Comparison of ENCODE assay signal across 30 mouse cellular contexts in the genomic region with DNA sequence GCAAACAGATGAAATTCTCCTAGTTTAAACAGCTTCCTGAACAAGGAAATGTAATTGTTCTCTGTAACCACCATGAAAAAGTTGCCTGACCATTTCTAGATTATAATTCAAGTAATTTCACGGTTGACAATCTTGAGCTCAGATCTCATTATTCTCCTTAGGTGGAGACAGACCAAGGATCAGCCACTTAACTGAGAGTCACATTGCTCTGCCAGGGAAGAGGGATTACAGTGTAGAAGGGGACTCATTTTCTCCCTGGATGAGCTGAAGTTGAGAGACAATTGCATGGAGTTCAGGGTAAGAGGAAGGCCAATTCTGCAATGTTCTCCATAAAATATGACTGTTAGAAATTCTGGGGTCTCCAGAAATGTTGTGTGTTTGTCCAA. TPM values are rescaled to one million over a fixed set of nuclear protein-coding genes. Genes with fewer than 3 reads are reported as not detected.
DNase-seq lines count a peak whose midpoint lies in the region; ATAC-seq and TF ChIP-seq lines count a peak whose summit lies in the region.
"Had no signal": no experiment of that assay in that cellular context is flagged by ENCODE, and none has a peak within 500 bp of the region (broad histone marks: within the 10 kb centered on the region; RNA-seq: fewer than 3 reads in every experiment).

No protein-coding gene starts in this region.

- TF ChIP-seq CTCF in cerebellum, adult 2 months (IDR thresholded peaks at IDR 0.05; ENCODE audit: borderline replicate concordance, insufficient read depth, low read depth, low read length): no peak

- H3K36me3 ChIP-seq in hindbrain, embryonic 16.5 days (ENCODE audit: control insufficient read depth, insufficient read depth, low read length): no peaks in the 10 kb centered on the region
- H3K36me3 ChIP-seq in hindbrain, embryonic 11.5 days (ENCODE audit: control insufficient read depth, insufficient read depth, low read length): no peaks in the 10 kb centered on the region
- no peaks in the 10 kb centered on the region for H3K36me3 ChIP-seq in kidney, embryonic 15.5 days
- H3K36me3 ChIP-seq: embryonic facial prominence, embryonic 10.5 days; embryonic facial prominence, embryonic 13.5 days; forebrain, embryonic 12.5 days; forebrain, embryonic 15.5 days; G1E; heart, embryonic 12.5 days; heart, embryonic 15.5 days; hindbrain, embryonic 10.5 days; hindbrain, embryonic 15.5 days had no signal

- no peak for TF ChIP-seq POLR2A in cerebellum, adult 2 months (IDR thresholded peaks at IDR 0.05; ENCODE audit: borderline replicate concordance, insufficient read depth, low read length)

- no peak overlapping the region for H3K4me2 ChIP-seq in hindbrain, embryonic 16.5 days (ENCODE audit: low read length)
- H3K4me2 ChIP-seq in hindbrain, embryonic 11.5 days (replicated peaks; ENCODE audit: low read depth, low read length): no peak overlapping the region
- H3K4me2 ChIP-seq in kidney, embryonic 15.5 days: no peak overlapping the region
- H3K4me2 ChIP-seq: embryonic facial prominence, embryonic 13.5 days; forebrain, embryonic 12.5 days; forebrain, embryonic 15.5 days; heart, embryonic 12.5 days; heart, embryonic 15.5 days; hindbrain, embryonic 15.5 days had no signal

- H3K27ac ChIP-seq in cerebellum, adult 2 months (ENCODE audit: insufficient read depth, low read length): peak overlapping the region; percentile 41; the same call in 1 of the 2 replicates
- H3K27ac ChIP-seq in hindbrain, embryonic 16.5 days (ENCODE audit: low read depth, low read length): no peak overlapping the region
- no peak overlapping the region for H3K27ac ChIP-seq in hindbrain, embryonic 11.5 days (ENCODE audit: low read depth, low read length)
- H3K27ac ChIP-seq in kidney, embryonic 15.5 days: peak overlapping the region; percentile 28; the same call in 1 of the 2 replicates
- H3K27ac ChIP-seq: embryonic facial prominence, embryonic 10.5 days; embryonic facial prominence, embryonic 13.5 days; forebrain, embryonic 12.5 days; heart, embryonic 15.5 days; hindbrain, embryonic 10.5 days; hindbrain, embryonic 15.5 days had no signal

- H3K9ac ChIP-seq in hindbrain, embryonic 16.5 days (ENCODE audit: low read depth, low read length): no peak overlapping the region
- H3K9ac ChIP-seq in hindbrain, embryonic 11.5 days (ENCODE audit: low read depth, low read length): no peak overlapping the region
- H3K9ac ChIP-seq in kidney, embryonic 15.5 days: no peak overlapping the region
- H3K9ac ChIP-seq: embryonic facial prominence, embryonic 13.5 days; forebrain, embryonic 12.5 days; forebrain, embryonic 15.5 days; heart, embryonic 12.5 days; heart, embryonic 15.5 days; hindbrain, embryonic 15.5 days had no signal

- 20% methylated on average over 1 of the region's 1 CpGs for WGBS in cerebellum, adult 2 months
- WGBS in hindbrain, embryonic 16.5 days: 81% methylated on average over 1 of the region's 1 CpGs
- 84% methylated on average over 1 of the region's 1 CpGs for whole genome bisulfite sequencing in hindbrain, embryonic 11.5 days
- WGBS in kidney, embryonic 15.5 days: 63% methylated on average over 1 of the region's 1 CpGs

- ATAC-seq in hindbrain, embryonic 16.5 days: peak; percentile 50; the same call in 1 of the 2 replicates
- no peak for ATAC-seq in hindbrain, embryonic 11.5 days (ENCODE audit: low FRiP score)
- no peak for ATAC-seq in kidney, embryonic 15.5 days (replicated peaks; ENCODE audit: low FRiP score)
- ATAC-seq: inflammation-experienced regulatory T-cells, adult 6 months; intestine, embryonic 16.5 days had no signal

- no peaks in the 10 kb centered on the region for H3K27me3 ChIP-seq in cerebellum, adult 2 months (ENCODE audit: control insufficient read depth, insufficient read depth, low read length)
- H3K27me3 ChIP-seq in hindbrain, embryonic 16.5 days (replicated peaks; ENCODE audit: control insufficient read depth, insufficient read depth, low read length): no peaks in the 10 kb centered on the region
- no peaks in the 10 kb centered on the region for H3K27me3 ChIP-seq in hindbrain, embryonic 11.5 days (ENCODE audit: control insufficient read depth, insufficient read depth, low read length)
- no peaks in the 10 kb centered on the region for H3K27me3 ChIP-seq in kidney, embryonic 15.5 days
- H3K27me3 ChIP-seq: CH12.LX; embryonic facial prominence, embryonic 13.5 days; forebrain, embryonic 12.5 days; forebrain, embryonic 15.5 days; heart, embryonic 12.5 days; heart, embryonic 15.5 days; hindbrain, embryonic 15.5 days; Patski had no signal

- no peak for DNase-seq in cerebellum, adult 2 months
- DNase-seq in cerebellum, postnatal 25 days: no peak
- no peak for DNase-seq in hindbrain, embryonic 11.5 days (ENCODE audit: low spot score)
- DNase-seq in kidney, postnatal 36 days: no peak
- DNase-seq: adrenal gland, postnatal 10 days; adrenal gland, postnatal 36 days; B cell, adult 2 months; embryo, embryonic 11 days; gastrocnemius, postnatal 25 days; heart, adult 18-20 months; heart, postnatal 10 days; heart, postnatal 36 days had no signal

- H3K4me3 ChIP-seq in cerebellum, adult 2 months (replicated peaks; ENCODE audit: insufficient read depth, low read depth, low read length): no peak overlapping the region
- H3K4me3 ChIP-seq in hindbrain, embryonic 16.5 days (ENCODE audit: low read length): no peak overlapping the region
- H3K4me3 ChIP-seq in hindbrain, embryonic 11.5 days (ENCODE audit: low read depth, low read length): no peak overlapping the region
- no peak overlapping the region for H3K4me3 ChIP-seq in kidney, embryonic 15.5 days (replicated peaks)
- H3K4me3 ChIP-seq: embryonic facial prominence, embryonic 10.5 days; embryonic facial prominence, embryonic 13.5 days; erythroblast, embryonic 14.5 days; forebrain, embryonic 12.5 days; forebrain, embryonic 15.5 days; heart, embryonic 12.5 days; heart, embryonic 15.5 days; hindbrain, embryonic 10.5 days; hindbrain, embryonic 15.5 days had no signal

- H3K9me3 ChIP-seq in hindbrain, embryonic 16.5 days (ENCODE audit: control insufficient read depth, low read length): no peaks in the 10 kb centered on the region
- H3K9me3 ChIP-seq in hindbrain, embryonic 11.5 days (ENCODE audit: control insufficient read depth, low read length): no peaks in the 10 kb centered on the region
- H3K9me3 ChIP-seq in kidney, embryonic 15.5 days (replicated peaks): no peaks in the 10 kb centered on the region; the same call in 1 of the 2 replicates
- H3K9me3 ChIP-seq: embryonic facial prominence, embryonic 13.5 days; forebrain, embryonic 15.5 days; G1E; heart, embryonic 12.5 days; heart, embryonic 15.5 days; hindbrain, embryonic 15.5 days had no signal

- peaks cover 9% of the 10 kb centered on the region for H3K4me1 ChIP-seq in cerebellum, adult 2 months (ENCODE audit: control insufficient read depth, insufficient read depth, low read length)
- H3K4me1 ChIP-seq in hindbrain, embryonic 16.5 days (ENCODE audit: control insufficient read depth, insufficient read depth, low read depth, low read length): no peaks in the 10 kb centered on the region
- no peaks in the 10 kb centered on the region for H3K4me1 ChIP-seq in hindbrain, embryonic 11.5 days (replicated peaks; ENCODE audit: control insufficient read depth, insufficient read depth, low read length)
- H3K4me1 ChIP-seq in kidney, embryonic 15.5 days: no peaks in the 10 kb centered on the region
- H3K4me1 ChIP-seq: embryonic facial prominence, embryonic 10.5 days; embryonic facial prominence, embryonic 13.5 days; forebrain, embryonic 12.5 days; forebrain, embryonic 15.5 days; hindbrain, embryonic 10.5 days; hindbrain, embryonic 15.5 days had no signal

RNA-seq across cellular contexts. Expression of gene H60c, which starts 41.2 kb away (rescaled TPM):
- not detected in 2 replicates for polyA plus RNA-seq in cerebellum, adult 2 months (2012; rRNA removed)
- not detected in 2 replicates for polyA plus RNA-seq in hindbrain, embryonic 16.5 days (2015; fragmentation: Nextera tagmentation; extraction: Ambion mirVana)
- not detected in 2 replicates for polyA plus RNA-seq in hindbrain, embryonic 11.5 days (2014; fragmentation: Nextera tagmentation; extraction: Ambion mirVana)
- 0.09 TPM in 1 of 2 replicates, not detected in the other for polyA plus RNA-seq in kidney, embryonic 15.5 days (2015; fragmentation: Nextera tagmentation; extraction: Ambion mirVana)
- polyA plus RNA-seq: cortical plate, adult 2 months; embryonic facial prominence, embryonic 10.5 days; erythroblast, embryonic 14.5 days; forebrain, embryonic 12.5 days; forebrain, embryonic 15.5 days; G1E; gonadal fat pad, adult 2 months; heart, embryonic 12.5 days; heart, embryonic 15.5 days; hindbrain, embryonic 10.5 days; hindbrain, embryonic 15.5 days; inflammation-experienced regulatory T-cells, adult 6 months had no signal

RNA-seq across cellular contexts. Expression of gene Ppp1r14c, which starts 57.0 kb away (rescaled TPM):
- polyA plus RNA-seq in cerebellum, adult 2 months (2012; rRNA removed): 12.4 and 13.4 TPM in 2 replicates
- 75.9 and 87.1 TPM in 2 replicates for polyA plus RNA-seq in hindbrain, embryonic 16.5 days (2015; fragmentation: Nextera tagmentation; extraction: Ambion mirVana)
- polyA plus RNA-seq in hindbrain, embryonic 11.5 days (2014; fragmentation: Nextera tagmentation; extraction: Ambion mirVana): 11.3 and 13.6 TPM in 2 replicates
- polyA plus RNA-seq in kidney, embryonic 15.5 days (2015; fragmentation: Nextera tagmentation; extraction: Ambion mirVana): 5.2 and 6.9 TPM in 2 replicates
- polyA plus RNA-seq: erythroblast, embryonic 14.5 days; G1E had no signal

Comparison
In these comparisons a context has a peak if more than half of its experiments do, and no peak if none do; other contexts are left out.
1. H3K27ac ChIP-seq: peak in cerebellum, adult 2 months (single experiment) and kidney, embryonic 15.5 days (single experiment); none in hindbrain, embryonic 16.5 days (single experiment) and hindbrain, embryonic 11.5 days (single experiment).